Mouse (Mus musculus) v-Abl transformed pro-B cells (cell line): ENCODE data around the gene Ecm1.

Experiments used
- in situ Hi-C, 2 experiments: fragments of 400-800 bp; cut with MboI; formaldehyde crosslinking; loops; one replicate each; pipeline ENCODE4 v1.15.1; 2025; ENCODE audit not compliant: unreplicated experiment in 2 of 2

Gene Ecm1

DNA sequence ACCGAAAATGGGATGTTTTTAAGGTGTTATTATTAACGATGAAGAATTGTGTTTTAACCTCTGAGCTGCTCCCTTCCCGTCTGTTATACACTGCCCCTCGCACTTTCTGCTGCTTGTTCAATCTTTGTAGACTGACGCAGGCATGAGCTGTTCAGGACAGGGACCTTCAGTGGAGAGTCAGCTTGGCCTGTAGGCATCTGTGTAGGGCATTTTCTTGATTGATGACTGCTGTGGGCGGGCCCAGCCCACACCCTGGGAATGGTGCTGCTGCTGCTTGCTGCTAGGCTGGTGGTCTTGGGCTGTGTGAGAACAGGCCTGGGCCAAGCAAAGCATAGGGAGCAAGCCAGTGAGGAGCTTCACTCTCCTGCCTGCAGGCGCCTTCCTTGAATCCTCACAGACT lies 8.9 kb downstream of the Ecm1 start:
- in situ Hi-C loops = loop anchor here in 1 of 2 experiments (5.0 kb wide), 1 partner anchor 33 kb away; no protein-coding TSS in a partner anchor

DNA sequence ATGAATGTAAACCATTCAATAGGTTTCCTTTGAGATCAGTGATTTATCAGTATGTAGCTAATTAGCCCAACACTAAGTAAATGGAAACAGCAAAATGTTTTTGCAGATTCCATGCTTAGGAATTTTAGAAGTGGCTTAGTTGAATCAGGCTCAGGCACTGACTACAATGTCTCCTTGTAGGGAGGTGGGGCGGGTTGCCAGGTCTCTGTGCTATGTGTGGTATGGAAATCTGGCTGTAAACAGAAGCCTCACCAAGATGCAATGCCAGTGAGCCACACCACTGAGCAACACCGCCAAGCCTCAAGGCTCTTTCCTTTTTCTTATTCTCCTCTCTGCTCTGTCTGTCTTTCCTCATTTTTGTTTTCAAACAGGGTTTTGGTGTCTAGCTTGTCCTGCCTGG lies 10.5 kb downstream of the Ecm1 start:
- in situ Hi-C loops = no loop called here

DNA sequence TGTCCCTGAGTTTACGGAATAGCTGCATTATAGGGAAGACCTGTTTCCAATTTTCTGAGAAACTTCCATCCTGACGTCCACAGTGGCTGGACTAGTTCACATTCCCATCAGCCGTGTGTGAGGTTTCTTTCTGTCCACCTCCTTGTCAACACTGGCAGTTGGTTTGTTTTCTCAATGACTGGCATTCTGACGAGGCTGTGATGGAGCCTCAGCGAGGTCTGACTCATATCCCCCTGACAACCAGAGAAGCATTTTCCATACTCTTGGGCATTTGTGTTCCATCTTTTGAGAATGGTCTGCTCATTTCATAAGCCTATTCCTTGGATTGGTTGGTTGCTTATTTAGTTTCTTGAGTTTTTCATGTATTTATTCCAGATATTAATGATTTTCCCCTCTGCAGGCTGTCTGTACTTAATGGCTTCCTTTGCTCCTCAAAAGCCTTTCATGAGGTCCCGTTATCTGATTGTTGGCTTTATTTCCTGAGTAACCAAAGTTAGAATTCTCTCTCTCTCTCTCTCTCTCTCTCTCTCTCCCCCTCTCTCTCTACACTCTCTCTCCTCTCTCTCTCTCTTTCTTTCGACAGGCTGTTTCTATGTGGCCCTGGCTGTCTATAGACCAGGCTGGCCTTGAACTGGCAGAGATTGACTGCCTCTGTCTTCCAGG lies 12.5 kb downstream of the Ecm1 start:
- in situ Hi-C loops = no loop called here

DNA sequence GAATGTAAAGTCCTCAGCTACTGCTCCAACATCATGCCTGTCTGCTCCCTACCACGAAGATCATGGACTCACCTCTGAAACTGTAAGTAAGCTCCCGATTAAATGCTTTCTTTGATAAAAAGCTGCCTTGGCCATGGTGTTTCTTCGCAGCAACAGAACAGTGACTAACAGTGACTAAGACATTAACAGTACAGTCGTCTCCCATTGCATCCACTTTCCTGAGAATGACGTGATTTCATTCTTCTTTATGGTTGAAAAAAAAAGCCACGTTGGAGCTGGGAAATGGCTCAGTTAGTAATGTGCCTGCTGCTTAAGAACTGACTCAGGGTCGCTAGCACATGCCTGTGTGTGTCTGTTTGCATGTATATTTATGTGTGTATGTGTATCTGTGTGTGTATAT lies 13.5 kb downstream of the Ecm1 start:
- in situ Hi-C loops = no loop called here

DNA sequence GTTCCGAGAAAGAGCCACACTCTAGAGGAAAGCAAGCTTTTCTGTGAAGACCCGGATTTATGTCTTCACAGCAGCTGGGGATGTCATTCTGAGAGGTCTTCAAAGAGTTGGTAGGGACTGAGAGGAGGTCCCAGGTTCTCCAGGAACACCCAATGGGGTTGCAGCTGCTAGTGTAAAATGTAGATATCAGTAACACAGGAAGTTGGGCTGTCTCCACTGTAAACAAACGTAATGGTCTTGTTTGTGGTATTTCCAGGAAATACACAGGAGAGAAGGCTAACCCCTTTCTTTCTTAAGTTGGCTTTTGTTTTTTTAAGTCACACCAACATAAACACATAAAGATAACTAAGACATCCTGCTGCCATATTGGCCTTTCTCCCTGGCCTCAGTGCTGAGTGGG lies 17.0 kb downstream of the Ecm1 start:
- in situ Hi-C loops = no loop called here

DNA sequence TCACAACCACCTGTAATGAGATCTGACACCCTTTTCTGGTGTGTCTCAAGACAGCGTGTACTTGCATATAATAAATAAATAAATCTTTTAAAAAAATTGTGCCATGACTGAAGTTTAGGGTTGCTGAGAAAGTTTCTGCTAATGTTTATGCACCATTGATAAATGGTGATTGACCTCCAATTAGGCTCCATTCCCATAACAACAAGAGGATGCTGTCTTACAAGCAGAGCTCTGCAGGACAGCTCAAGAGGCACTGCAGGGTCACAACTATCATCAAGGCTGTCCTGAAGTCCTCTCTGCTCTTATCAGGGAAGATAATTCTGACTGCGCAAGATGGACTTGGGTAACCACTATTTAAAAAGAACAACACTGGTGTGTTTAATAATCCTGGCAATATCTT lies 21.2 kb downstream of the Ecm1 start:
- in situ Hi-C loops = no loop called here

DNA sequence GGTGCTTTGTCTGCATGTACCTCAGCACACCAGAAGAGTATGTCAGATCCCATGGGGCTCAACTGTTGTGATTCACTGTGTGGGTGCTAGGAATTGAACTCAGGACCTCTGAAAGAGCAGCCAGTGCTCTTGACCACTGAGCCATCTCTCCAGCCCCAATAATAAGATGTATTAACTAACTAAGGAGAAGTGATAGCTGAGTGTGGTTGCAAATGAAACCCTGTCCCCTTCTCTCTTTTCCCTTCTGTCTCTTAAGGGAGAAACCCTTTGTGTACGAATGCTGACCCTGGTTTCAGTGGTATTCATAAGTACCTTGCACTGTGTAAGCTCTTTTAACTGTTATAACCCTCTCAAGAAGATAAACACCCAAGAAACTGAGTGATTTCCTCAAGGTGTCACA lies 23.3 kb downstream of the Ecm1 start:
- in situ Hi-C loops = no loop called here

DNA sequence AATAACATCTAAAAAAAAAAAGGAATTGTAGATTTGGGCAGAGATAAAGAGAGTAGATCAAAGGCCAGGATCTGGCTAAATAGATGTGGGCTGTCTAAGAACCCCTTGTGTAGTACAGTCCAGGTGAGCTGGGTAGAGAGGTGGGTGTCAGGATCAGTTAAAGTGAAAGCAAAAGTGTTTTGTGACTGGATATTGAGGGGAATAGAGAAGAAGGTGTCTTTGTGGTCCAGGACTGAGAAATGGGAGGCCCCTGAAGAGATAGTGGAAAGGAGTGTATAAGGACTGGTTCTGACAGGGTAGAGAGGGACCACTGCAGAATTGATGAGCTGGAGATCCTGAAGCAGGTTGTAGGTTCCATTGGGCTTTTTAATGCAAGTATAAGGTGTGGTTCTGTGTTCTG lies 29.4 kb downstream of the Ecm1 start:
- in situ Hi-C loops = no loop called here

DNA sequence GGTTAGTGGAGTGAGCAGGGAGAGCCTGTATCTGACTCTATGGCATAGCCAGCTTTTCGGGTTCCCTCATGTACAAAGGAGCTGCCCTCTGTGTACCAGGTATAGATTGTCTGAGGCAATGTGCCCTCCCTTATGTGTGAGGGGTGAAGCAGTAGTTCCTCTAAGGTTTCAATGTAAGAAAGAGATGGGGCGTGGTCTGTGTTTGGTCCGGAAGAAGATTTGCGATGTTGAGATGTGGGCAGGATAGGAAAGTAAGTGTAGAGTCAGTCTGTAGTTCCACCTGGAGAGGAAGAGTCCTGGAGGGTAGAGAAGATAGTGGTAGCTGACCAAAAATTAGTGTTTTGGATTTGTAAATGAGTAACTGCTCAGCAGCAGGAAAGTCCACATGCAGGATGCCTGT lies 30.3 kb downstream of the Ecm1 start:
- in situ Hi-C loops = no loop called here

DNA sequence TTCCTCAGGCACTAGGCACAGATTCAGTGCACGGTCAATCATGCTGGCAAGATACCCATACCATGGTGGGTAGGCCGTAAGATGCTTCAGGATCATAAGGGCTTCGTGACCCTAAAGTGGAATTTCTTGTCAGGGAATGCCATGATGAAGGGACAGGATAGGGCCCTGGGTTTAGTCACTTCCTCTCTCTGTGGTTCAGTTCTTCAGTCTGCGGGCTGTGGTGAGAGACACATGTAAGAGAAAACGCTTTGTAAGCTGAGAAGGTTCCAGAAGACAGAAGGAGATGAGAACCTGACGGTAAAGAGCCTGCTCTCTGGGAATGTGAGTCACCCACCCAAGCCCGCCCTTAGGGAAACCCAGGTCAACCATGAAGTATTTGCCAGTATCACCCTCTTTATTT lies 31.9 kb downstream of the Ecm1 start:
- in situ Hi-C loops = no loop called here

DNA sequence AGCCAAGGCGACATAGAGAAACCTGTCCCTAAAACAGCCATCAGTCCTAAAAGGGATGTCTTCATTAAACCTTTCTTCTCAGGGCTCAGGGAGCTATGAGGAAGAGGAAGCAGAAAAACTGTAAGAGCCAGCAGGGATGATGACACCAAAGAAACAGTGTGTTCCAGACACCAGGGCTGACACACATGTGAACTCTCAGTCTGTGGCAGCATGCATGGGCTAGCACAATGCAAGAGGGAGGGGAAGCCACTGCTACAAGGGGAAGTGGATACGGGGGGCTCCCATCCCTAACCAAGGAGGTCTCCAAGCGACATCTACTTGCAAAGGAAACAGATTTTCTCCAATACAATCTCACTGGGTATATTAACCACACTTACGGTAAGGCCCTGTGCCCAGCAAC lies 33.1 kb downstream of the Ecm1 start:
- in situ Hi-C loops = no loop called here

DNA sequence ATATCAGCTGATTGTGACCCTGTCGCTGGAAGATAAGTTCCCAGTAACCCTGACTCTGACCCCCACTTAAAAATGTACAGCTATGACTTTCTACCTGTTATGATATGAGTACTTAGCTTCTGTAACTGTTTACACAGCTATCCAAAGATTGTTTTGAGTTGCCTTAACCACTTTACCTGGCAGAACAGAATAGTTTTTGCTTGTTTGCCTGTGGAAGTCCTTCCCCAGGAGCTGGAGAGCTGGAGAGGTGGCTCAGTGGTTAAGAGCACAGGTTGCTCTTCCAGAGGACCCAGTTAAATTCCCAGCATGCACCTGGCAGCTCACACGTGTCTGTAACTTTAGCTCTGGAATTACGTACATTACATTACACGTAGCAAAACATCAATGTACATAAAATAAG lies 34.8 kb downstream of the Ecm1 start:
- in situ Hi-C loops = no loop called here

DNA sequence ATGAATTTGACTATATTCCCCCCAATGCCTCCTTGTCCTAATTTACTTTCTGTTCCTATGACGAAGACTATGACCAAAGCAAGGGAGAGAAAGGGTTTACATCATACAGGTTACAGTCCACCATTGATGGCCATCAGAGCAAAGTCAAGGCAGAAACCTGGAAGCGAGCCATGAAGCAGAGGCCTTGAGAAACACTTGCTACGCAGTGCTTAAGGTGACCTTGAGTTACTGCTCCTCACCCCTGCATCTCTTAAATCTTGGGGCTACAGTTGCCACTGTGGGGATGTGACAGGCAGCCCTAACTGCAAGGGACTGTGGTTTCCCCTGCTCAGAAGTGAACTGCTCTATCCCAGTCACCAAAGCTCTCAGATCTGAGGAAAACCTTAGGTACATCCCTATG lies 36.1 kb downstream of the Ecm1 start:
- in situ Hi-C loops = no loop called here

DNA sequence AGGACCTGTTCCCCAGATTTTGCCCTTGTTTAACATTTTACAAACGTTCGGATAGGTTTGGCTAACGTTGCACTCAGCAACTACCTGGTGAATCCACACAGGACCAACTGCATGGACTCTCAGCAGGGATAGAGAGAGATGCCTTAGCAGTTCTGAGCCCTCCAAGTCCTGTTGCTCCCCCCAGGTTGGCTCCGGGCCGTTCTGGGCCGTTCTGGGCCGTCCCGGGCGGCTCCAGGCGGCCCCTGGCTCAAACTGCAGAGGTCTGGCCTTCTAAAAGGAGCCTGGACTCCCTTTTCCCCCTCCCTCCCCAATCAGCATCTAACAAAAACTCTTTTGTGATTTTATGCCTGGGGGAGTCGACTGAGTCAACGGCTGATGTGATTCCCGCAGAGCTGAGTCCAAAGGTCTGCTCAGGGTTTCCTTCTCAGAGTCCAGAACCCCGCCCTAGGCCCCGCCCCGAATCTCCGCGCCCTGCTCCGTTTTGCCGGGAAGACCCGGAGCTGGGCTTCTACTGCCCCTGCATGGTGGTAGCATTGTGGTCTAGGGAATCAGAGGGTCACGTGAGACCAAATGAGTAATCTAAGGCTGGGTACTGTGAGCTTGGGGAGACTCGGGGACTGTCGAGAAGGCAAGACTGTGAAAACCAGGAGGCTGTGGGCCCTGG lies 37.4 kb downstream of the Ecm1 start:
- in situ Hi-C loops = no loop called here

DNA sequence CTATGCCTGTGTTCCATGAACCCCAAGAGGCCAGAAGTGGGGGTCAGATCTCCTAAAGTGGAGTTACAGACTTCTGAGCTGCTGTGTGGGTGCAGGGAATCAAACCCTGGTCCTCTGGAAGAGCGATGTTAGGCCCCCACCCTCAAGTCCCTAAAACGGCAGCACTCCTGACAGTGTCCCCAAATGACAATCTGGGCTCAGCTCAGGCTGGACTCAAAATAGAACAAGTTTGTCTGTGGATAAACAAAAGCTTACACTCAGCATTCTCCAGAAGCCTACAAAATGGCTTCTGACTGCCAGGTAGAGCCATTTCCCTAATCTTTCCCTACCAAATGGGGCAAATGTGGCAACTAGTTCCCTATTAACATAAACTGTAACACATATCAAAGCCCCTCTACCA lies 38.3 kb downstream of the Ecm1 start:
- in situ Hi-C loops = no loop called here

DNA sequence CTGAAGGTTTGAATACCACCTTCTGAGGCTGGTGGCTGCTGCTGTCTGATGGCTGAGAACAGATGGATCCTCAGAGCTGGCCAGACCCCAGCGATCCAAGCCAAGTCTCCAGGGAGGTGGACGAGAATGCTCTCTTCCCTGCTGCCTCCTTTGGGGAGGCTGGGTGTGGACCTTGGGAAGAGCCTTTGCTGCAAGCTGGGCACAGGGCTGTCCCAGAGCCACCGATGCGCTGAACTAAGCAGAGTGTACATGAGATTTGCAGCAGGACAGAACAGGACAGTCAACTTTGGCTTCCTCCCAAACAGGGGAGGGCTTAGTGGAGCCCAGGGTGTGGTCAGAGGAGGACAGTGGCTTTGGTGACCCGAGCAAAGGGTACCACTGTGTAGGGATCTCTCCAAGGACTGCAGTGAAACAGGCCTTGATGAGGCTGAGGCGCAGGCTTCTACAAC lies 39.1 kb downstream of the Ecm1 start:
- in situ Hi-C loops = no loop called here

DNA sequence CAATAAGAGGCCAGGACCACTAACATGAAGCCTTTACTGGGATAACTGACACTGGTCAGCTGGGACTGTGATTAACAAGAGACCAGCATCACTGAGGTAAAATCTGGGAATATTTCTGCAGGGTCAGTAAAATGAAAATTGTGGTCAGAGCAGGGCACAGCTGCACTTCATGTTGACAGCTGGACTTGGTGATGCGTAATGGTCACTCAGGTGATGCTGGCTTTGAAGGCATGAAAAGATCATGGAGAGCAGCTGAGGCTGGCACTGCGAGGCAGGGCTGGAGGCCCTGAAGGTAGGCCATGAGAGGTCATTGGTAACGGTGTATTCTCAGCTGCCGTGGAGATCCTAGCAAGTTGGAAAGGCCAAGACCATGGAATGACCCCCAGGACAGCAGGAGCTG lies 41.1 kb downstream of the Ecm1 start:
- in situ Hi-C loops = loop anchor here in 1 of 2 experiments (5.0 kb wide), 1 partner anchor 34 kb away; no protein-coding TSS in a partner anchor

DNA sequence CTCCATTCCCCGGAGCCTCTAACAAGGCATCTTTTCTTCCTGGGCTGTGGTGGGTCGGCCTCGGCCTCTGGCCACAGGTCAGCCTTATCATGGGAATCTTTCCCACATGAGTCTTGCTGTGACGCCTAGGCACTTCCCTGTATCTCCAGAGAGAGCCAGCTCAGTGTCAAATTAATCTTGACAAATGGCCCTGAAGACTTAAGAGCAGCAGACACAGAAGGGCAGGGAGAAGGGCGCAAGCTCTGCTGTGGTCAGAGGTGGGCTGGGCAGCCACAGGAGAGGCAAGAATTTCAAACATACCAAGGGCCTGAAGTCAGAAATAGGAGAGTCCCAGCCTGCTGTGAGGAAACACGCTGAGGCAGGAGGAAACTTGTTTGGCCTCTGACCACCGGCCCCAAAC lies 43.0 kb downstream of the Ecm1 start:
- in situ Hi-C loops = loop anchor here in 1 of 2 experiments (5.0 kb wide), 1 partner anchor 36 kb away; no protein-coding TSS in a partner anchor

DNA sequence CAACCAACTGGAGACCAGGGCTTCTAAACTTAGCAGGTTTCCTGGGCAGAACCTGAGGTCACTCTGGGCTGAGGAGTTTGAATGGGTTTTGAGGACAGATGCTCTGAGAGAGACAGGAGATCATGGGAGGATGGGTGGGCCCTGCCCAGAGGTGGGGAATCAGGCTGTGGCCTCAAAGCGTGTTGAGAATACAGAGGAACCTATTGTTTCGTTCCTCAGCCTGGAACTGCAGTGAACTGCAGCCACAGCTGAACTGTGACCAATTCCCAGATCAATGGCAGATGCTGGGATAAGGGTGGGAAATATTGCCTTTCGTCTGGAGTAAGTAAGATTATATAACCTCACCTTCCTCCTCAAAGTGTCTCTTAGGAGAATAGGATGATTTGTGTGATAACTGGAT lies 43.6 kb downstream of the Ecm1 start:
- in situ Hi-C loops = loop anchor here in 1 of 2 experiments (5.0 kb wide), 1 partner anchor 37 kb away; no protein-coding TSS in a partner anchor

DNA sequence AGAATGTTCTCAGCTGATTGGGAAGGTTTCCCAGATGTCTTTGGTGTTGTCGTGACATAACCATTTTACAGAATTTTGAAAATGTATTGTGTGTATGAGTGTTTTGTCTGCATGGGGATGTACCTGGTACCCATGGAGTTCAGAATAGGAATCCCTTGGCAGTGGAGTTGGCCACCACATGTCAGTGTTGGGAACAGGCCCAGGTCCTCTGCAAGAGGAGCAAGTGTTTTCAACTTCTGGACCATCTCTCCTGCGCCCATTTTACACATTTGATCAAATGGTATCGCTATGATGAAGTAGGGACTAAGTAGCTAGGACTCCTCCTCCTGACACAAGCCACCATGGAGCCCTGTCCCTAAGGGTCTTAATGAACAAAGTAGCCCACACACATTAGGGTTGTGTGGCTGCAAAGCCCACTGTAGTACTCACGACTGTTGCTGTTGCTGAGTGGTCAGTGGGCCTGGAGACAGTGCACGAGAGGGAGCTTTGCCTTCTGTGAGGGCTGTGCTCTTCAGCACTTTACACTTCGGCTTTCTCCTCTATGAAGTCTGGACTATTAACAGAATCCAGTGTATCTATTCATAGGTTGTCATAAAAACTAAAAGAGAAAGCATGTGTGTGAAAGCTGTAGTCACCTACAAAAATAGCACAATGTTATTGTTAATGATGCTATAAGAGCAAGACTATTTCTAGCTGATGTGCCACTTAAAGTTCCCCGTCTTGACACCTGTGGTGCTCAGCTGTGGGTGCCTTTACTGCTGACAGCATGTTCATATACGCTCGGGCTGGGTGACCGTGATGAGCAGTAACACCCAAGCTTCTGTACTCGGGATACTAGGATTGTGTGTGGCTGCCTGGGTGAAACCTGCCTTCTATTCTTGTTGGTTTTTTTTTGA lies 44.3 kb downstream of the Ecm1 start:
- in situ Hi-C loops = loop anchor here in 1 of 2 experiments (5.0 kb wide), 1 partner anchor 37 kb away; no protein-coding TSS in a partner anchor
